Mouse (Mus musculus): ENCODE results near the gene Dpy19l1. TPM values are rescaled to one million over a fixed set of nuclear protein-coding genes. Genes with fewer than 3 reads are reported as not detected.

Dpy19l1 gene
- polyA plus RNA-seq, 1 experiment from 2014 or later = 9.0 TPM

- no peak overlapping the region for H3K4me3 ChIP-seq
- no peak overlapping the region for H3K9ac ChIP-seq
- no peaks in the 10 kb centered on the region for H3K27me3 ChIP-seq
- H3K9me3 ChIP-seq = no peaks in the 10 kb centered on the region
- WGBS = 100% methylated on average over 1 of the region's 1 CpGs
- ATAC-seq (ENCODE audit: low FRiP score) = no peak
- no peak overlapping the region for H3K4me2 ChIP-seq
- H3K4me1 ChIP-seq (replicated peaks) = no peaks in the 10 kb centered on the region
- peaks cover 4% of the 10 kb centered on the region; the same call in 1 of the 2 replicates for H3K36me3 ChIP-seq
- no peak overlapping the region for H3K27ac ChIP-seq
Observed at GRCm38 (mm10) chr9:24410439-24410838, 92.5 kb downstream of the Dpy19l1 start.

DNA sequence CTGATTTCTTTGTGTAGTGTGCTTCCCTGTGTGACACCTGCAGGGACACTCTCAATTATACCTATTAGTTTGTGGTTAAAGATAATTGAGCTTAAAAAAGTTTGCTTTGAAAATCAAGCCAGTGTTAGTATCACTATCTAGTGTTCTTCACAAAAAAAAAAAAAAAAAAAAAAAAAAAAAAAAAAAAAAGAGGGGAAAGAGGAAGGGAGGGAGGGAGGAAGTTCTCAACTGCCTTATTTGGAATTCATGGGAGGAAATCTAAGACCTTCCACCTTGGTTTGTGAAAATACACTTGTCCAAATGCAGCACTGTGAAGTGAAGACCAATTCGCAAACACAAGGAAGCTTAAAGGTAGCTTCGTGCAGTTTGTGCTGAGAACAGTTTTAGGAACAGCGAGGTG, 94.9 kb downstream of the Dpy19l1 start:
- H3K27ac ChIP-seq = no peak overlapping the region

DNA sequence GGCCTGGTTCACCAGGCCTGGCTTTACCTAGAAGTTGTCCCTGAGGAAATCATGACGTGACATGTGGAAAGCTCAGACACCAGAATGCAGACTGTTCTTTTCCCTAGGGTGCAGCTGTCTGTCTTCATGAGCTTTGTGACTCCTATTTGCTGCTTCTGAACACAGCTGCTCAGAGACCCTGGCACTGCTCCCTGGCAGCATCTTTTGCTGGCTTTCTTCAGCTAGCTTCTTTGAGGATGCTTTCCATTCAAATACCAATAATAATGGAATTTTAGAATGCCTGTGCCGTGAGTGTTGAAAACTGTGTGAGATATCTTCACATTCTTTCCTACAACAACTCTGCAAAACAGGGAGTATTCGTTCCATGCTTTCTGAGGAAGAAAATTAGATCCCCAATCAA, 108.8 kb downstream of the Dpy19l1 start:
- no peak overlapping the region for H3K4me3 ChIP-seq
- H3K27me3 ChIP-seq = no peaks in the 10 kb centered on the region
- no peak overlapping the region for H3K4me2 ChIP-seq
- ATAC-seq (ENCODE audit: low FRiP score) = no peak
- no peaks in the 10 kb centered on the region for H3K4me1 ChIP-seq (replicated peaks)
- no peaks in the 10 kb centered on the region for H3K36me3 ChIP-seq
- WGBS = 81% methylated on average over 3 of the region's 3 CpGs
- H3K9ac ChIP-seq = no peak overlapping the region
- H3K27ac ChIP-seq = no peak overlapping the region
- no peaks in the 10 kb centered on the region for H3K9me3 ChIP-seq

More for the DNA sequence above, 94.9 kb downstream of the Dpy19l1 start:
- Histone ChIP-seq H3K4me1 (replicated peaks) (no peaks in the 10 kb centered on the region), H3K4me3 (no peak overlapping the region), H3K4me2 (no peak overlapping the region), H3K36me3 (peaks cover 4% of the 10 kb centered on the region; the same call in 1 of the 2 replicates), H3K9ac (no peak overlapping the region), H3K9me3 (no peaks in the 10 kb centered on the region), H3K27me3 (no peaks in the 10 kb centered on the region)
- 83% methylated on average over 3 of the region's 3 CpGs for WGBS
- ATAC-seq (ENCODE audit: low FRiP score) = no peak

DNA sequence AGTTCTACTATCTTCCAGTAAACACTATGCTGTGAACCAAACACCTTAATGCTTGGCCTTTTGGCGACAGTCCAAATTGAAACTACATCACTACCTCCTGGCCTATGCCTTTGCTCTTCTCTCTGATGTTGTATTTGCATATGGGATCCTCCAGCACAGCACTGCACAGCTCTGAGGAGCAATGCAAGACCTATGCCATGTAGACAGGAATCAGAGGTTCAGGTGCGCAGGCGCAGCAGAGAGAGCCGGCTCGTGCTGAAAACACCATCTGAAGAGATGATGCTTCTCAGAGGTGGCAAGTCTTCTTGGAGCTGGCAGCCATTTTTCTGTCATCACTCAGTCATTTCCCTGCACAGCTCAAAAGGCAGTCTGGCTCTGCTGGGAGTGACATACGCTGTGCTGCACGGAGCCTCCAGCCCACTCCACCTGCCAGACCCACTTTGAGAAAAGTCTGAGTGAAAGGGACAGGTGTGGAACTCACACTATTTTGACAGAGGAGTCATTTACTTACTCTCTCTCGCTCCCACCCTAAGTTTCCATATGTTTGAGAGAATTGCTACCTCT, 112.1 kb downstream of the Dpy19l1 start:
- no peaks in the 10 kb centered on the region for H3K4me1 ChIP-seq (replicated peaks)
- no peak overlapping the region for H3K4me2 ChIP-seq
- no peak overlapping the region for H3K4me3 ChIP-seq
- no peak overlapping the region for H3K27ac ChIP-seq
- no peaks in the 10 kb centered on the region for H3K9me3 ChIP-seq
- H3K9ac ChIP-seq = no peak overlapping the region
- 95% methylated on average over 8 of the region's 8 CpGs for WGBS
- H3K36me3 ChIP-seq = no peaks in the 10 kb centered on the region
- ATAC-seq (ENCODE audit: low FRiP score) = no peak
- no peaks in the 10 kb centered on the region for H3K27me3 ChIP-seq

DNA sequence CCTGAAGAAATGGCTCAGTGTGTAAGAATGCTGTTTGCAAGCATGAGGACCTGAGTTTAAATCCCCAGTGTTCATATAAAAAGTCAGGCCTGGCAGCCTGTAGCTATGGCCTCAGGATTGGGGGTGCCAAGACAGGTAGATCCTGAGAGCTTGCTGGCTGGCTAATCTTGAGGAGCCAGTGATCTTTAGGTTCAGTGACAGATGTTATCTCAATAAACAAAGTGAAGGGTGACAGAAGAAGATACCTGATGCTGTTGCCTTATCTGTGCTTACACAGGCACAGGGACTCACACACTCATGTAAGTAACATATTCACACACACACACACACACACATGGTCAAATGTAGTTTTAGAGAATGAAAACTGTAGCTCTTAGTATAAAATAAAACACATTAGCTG, 115.7 kb downstream of the Dpy19l1 start:
- no peak overlapping the region for H3K4me3 ChIP-seq
- no peak overlapping the region for H3K9ac ChIP-seq
- H3K27me3 ChIP-seq = no peaks in the 10 kb centered on the region
- ATAC-seq (ENCODE audit: low FRiP score) = no peak
- H3K27ac ChIP-seq = no peak overlapping the region
- H3K4me1 ChIP-seq (replicated peaks) = no peaks in the 10 kb centered on the region
- H3K4me2 ChIP-seq = no peak overlapping the region
- H3K36me3 ChIP-seq = no peaks in the 10 kb centered on the region
- H3K9me3 ChIP-seq = no peaks in the 10 kb centered on the region

GRCm38 (mm10) chr9:24379321-24379720, 123.6 kb downstream of the Dpy19l1 start:
- WGBS = 33% methylated on average over 3 of the region's 3 CpGs
- ATAC-seq (ENCODE audit: low FRiP score) = peak; percentile 39; the same call in 1 of the 2 replicates
- Histone ChIP-seq H3K9ac (no peak overlapping the region), H3K9me3 (no peaks in the 10 kb centered on the region), H3K4me3 (no peak overlapping the region), H3K4me1 (replicated peaks) (no peaks in the 10 kb centered on the region; the same call in 1 of the 2 replicates), H3K4me2 (no peak overlapping the region), H3K36me3 (no peaks in the 10 kb centered on the region), H3K27me3 (no peaks in the 10 kb centered on the region), H3K27ac (no peak overlapping the region)

DNA sequence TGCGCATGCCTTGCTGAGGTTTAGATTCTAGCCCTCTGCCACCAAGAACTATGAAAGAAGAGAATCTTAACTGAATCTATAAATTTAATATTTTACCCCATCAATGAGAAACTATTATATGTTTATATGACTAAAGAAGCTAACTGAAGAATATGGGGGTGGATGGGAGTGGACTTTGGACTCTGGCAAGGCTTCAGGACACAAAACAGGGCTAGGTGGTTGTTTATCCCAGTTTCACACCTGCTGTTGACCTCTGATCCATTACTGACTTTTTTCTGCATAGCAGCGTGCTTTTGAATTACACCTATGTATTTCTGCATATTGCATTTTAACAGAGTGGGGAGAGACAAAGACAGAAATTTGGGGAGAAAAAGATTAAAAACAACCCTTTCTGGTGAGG, 124.1 kb downstream of the Dpy19l1 start:
- Histone ChIP-seq H3K27me3 (no peaks in the 10 kb centered on the region), H3K4me1 (replicated peaks) (no peaks in the 10 kb centered on the region; the same call in 1 of the 2 replicates), H3K9me3 (no peaks in the 10 kb centered on the region), H3K9ac (no peak overlapping the region), H3K4me3 (no peak overlapping the region), H3K27ac (no peak overlapping the region), H3K4me2 (no peak overlapping the region), H3K36me3 (no peaks in the 10 kb centered on the region)
- 83% methylated on average over 2 of the region's 2 CpGs for WGBS
- ATAC-seq (ENCODE audit: low FRiP score) = no peak

Other genes with a start within 250 kb of the Dpy19l1 start
- not detected in 2 replicates for gene Cypt4, start 122.1 kb upstream of the Dpy19l1 start, polyA plus RNA-seq (2015; fragmentation: Nextera tagmentation; extraction: Ambion mirVana)
- 0.18 and 0.22 TPM in 2 replicates for gene Dpy19l2, start 193.2 kb upstream of the Dpy19l1 start, polyA plus RNA-seq (2015; fragmentation: Nextera tagmentation; extraction: Ambion mirVana)